Mouse (Mus musculus) G1E (cell line): ENCODE results near the gene Hmgcl.

Source experiments
- CTCF ChIP-seq: IDR thresholded peaks from 2 replicates; pipeline ENCODE4 v1.5.1; 2012; ENCODE audit warnings: low read depth, low read length, inconsistent platforms, mixed read lengths
- GATA1 ChIP-seq: IDR thresholded peaks from 2 replicates; pipeline ENCODE4 v1.6.1; 2012; ENCODE audit warnings: borderline replicate concordance, low read length, inconsistent platforms, mixed read lengths
- GATA2 ChIP-seq: IDR thresholded peaks from 2 replicates; pipeline ENCODE4 v1.6.1; 2012; ENCODE audit warnings: low read depth, low read length, inconsistent platforms, borderline replicate concordance
- POLR2AphosphoS5 ChIP-seq: IDR thresholded peaks from 2 replicates; pipeline ENCODE4 v1.6.1; 2012; ENCODE audit warnings: low read depth, low read length, inconsistent platforms; ENCODE audit not compliant: insufficient replicate concordance

- TF ChIP-seq CTCF (peak; percentile 96), POLR2AphosphoS5 (no peak), GATA1 (no peak), GATA2 (no peak)
Measured at GRCm38 (mm10) chr4:135954241-135954640, 8.0 kb downstream of the Hmgcl start.
